Mouse (Mus musculus) hindbrain, embryonic 10.5 days (tissue): Measurements from ENCODE around the gene Ctdspl. TPM values are rescaled to one million over a fixed set of nuclear protein-coding genes. Genes with fewer than 3 reads are reported as not detected.

Experiments used
- DNase-seq: peaks from one replicate; pipeline ENCODE4 v3.0.0-alpha.2; 2017; ENCODE audit warnings: low spot score
- H3K27ac ChIP-seq: fragments of 300-500 bp; sonication (generic); 2 replicates; pipeline ENCODE4 v1.5.1; 2016; ENCODE audit warnings: mild to moderate bottlenecking, moderate library complexity
- H3K27me3 ChIP-seq: fragments of 300-500 bp; sonication (generic); 2 replicates; pipeline ENCODE4 v1.6.1; 2016; ENCODE audit warnings: mild to moderate bottlenecking; ENCODE audit not compliant: poor library complexity, insufficient read depth, severe bottlenecking
- H3K36me3 ChIP-seq: fragments of 300-500 bp; sonication (generic); 2 replicates; pipeline ENCODE4 v1.6.1; 2016; ENCODE audit warnings: mild to moderate bottlenecking, moderate library complexity
- H3K4me1 ChIP-seq: fragments of 300-500 bp; sonication (generic); replicated peaks from 2 replicates; pipeline ENCODE4 v1.6.1; 2016; ENCODE audit warnings: mild to moderate bottlenecking
- H3K4me3 ChIP-seq: fragments of 300-500 bp; sonication (generic); 2 replicates; pipeline ENCODE4 v1.5.1; 2016; ENCODE audit warnings: mild to moderate bottlenecking, moderate library complexity
- H3K9me3 ChIP-seq: fragments of 300-500 bp; sonication (generic); 2 replicates; pipeline ENCODE4 v1.6.1; 2016; ENCODE audit warnings: mild to moderate bottlenecking, moderate library complexity
- WGBS: fragments of 180-500 bp; shearing (Covaris S2); methylation state at CpG from one replicate; pipeline ENCODE4 v1.1.7; 2016; 5-methylcytosine and 5-hydroxymethylcytosine counted together
- polyA plus RNA-seq: library from polyadenylated mRNA; unstranded; fragments of >200 nt; fragmentation: Nextera tagmentation; extraction: Ambion mirVana; gene quantifications from 2 replicates; pipeline ENCODE4 v1.2.1, GENCODE M21; 2016

The Ctdspl gene
- polyA plus RNA-seq, 1 experiment from 2014 or later: 6.8 TPM

DNA sequence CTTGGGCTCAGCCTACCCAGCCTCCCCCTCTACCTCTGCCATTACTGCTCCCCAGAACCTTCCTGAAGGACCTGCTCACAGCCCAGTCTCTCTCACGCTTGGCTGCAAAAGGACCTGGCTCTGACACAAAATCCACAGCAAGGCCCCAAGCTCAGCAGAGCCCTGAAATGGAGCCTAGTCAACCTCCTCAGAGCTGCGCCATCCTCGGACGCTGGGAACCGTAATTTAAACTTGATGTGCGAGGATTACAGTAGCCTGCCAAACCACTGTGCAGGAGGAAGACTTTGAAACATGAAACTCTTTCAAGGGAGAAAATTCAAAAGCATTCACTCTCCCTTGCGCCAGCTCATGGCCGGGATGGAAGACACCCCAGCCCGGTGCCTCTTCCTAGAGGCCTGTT lies 34.7 kb upstream of the Ctdspl start:
- WGBS: 75% methylated on average over 9 of the region's 9 CpGs
- Histone ChIP-seq H3K4me3 (no peak overlapping the region), H3K9me3 (no peaks in the 10 kb centered on the region), H3K36me3 (peaks cover 4% of the 10 kb centered on the region; the same call in 1 of the 2 replicates), H3K4me1 (peaks cover 32% of the 10 kb centered on the region), H3K27me3 (no peaks in the 10 kb centered on the region), H3K27ac (peak overlapping the region; percentile 64)
- no peak for DNase-seq

GRCm38 (mm10) chr9:118895101-118895500 lies 31.2 kb upstream of the Ctdspl start:
- Histone ChIP-seq H3K4me3 (no peak overlapping the region), H3K9me3 (no peaks in the 10 kb centered on the region), H3K27ac (no peak overlapping the region), H3K4me1 (peaks cover 25% of the 10 kb centered on the region), H3K36me3 (peaks cover 17% of the 10 kb centered on the region), H3K27me3 (no peaks in the 10 kb centered on the region)
- no peak for DNase-seq
- WGBS: 83% methylated on average over 2 of the region's 2 CpGs

- WGBS: 90% methylated on average over 2 of the region's 2 CpGs
- DNase-seq: no peak
- no peak overlapping the region for H3K27ac ChIP-seq
- peaks cover 7% of the 10 kb centered on the region for H3K4me1 ChIP-seq
- H3K9me3 ChIP-seq: no peaks in the 10 kb centered on the region
- H3K27me3 ChIP-seq: no peaks in the 10 kb centered on the region
- no peak overlapping the region for H3K4me3 ChIP-seq
- H3K36me3 ChIP-seq: peaks cover 17% of the 10 kb centered on the region
Observed at GRCm38 (mm10) chr9:118900677-118901076, 25.6 kb upstream of the Ctdspl start.

- Histone ChIP-seq H3K27me3 (no peaks in the 10 kb centered on the region), H3K9me3 (no peaks in the 10 kb centered on the region), H3K4me1 (peaks cover 7% of the 10 kb centered on the region), H3K36me3 (peaks cover 17% of the 10 kb centered on the region), H3K4me3 (no peak overlapping the region), H3K27ac (no peak overlapping the region)
- WGBS: 34% methylated on average over 6 of the region's 6 CpGs
- DNase-seq: peak; percentile 17
Observed at GRCm38 (mm10) chr9:118901917-118902316, 24.3 kb upstream of the Ctdspl start.

GRCm38 (mm10) chr9:118907934-118908620 lies 18.2 kb upstream of the Ctdspl start:
- Histone ChIP-seq H3K36me3 (no peaks in the 10 kb centered on the region), H3K9me3 (no peaks in the 10 kb centered on the region), H3K27ac (no peak overlapping the region), H3K4me1 (peaks cover 7% of the 10 kb centered on the region), H3K4me3 (no peak overlapping the region), H3K27me3 (no peaks in the 10 kb centered on the region)
- 54% methylated on average over 18 of the region's 18 CpGs for WGBS
- peak; percentile 85 for DNase-seq

- Histone ChIP-seq H3K4me3 (no peak overlapping the region), H3K4me1 (peaks cover 10% of the 10 kb centered on the region), H3K9me3 (0 out of 2 replicates have a peak, but pooled peaks cover 3% of the 10 kb centered on the region), H3K27me3 (no peaks in the 10 kb centered on the region), H3K27ac (no peak overlapping the region), H3K36me3 (no peaks in the 10 kb centered on the region)
- 95% methylated on average over 9 of the region's 9 CpGs for WGBS
- DNase-seq: no peak
Observed at GRCm38 (mm10) chr9:118913048-118913447, 13.2 kb upstream of the Ctdspl start.

DNA sequence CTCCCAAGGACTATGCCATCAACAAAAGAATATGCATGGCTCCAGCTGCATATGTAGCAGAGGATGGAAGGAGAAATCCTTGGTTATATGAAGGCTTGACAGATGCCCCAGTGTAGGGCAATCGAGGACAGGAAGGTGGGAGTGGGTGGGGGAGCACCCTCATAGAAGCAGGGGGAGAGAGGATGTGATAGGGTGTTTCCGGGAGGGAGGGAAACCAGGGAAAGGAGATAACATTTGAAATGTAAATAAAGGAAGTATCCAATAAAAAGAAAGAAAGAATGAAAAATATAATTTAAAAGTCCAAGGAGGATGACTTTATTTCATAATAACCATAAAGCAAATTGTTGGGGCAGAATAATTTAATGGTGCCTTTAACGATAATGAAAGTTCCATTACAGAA lies 12.6 kb upstream of the Ctdspl start:
- Histone ChIP-seq H3K36me3 (no peaks in the 10 kb centered on the region), H3K27me3 (no peaks in the 10 kb centered on the region), H3K27ac (no peak overlapping the region), H3K9me3 (0 out of 2 replicates have a peak, but pooled peaks cover 3% of the 10 kb centered on the region), H3K4me3 (no peak overlapping the region), H3K4me1 (0 out of 2 replicates have a peak, but pooled peaks cover 8% of the 10 kb centered on the region)
- no peak for DNase-seq
- WGBS: 89% methylated on average over 3 of the region's 3 CpGs

DNA sequence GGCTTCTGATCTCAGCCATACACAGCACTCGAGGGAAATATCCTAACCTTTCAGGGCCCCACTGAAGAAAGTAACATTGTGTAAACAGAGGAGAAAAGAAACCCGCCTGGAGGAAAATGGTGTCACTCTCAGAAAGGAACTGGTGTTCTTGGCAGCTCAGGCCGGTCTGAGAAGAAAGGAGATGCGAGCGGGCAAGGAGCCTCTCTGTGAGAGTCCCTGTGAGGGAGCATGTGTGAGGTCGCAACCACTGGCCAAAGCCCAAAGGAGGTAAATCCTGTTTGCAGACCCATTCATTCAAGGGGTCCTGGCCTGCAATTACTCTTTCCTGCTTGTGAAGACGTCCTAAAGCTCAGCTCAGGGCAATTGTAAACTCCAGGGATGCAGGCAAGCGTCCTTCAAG lies 11.7 kb upstream of the Ctdspl start:
- DNase-seq: no peak
- H3K27ac ChIP-seq: no peak overlapping the region
- H3K4me3 ChIP-seq: no peak overlapping the region
- no peaks in the 10 kb centered on the region for H3K36me3 ChIP-seq
- WGBS: 46% methylated on average over 8 of the region's 8 CpGs
- H3K27me3 ChIP-seq: peaks cover 3% of the 10 kb centered on the region; the same call in 1 of the 2 replicates
- H3K4me1 ChIP-seq: 0 out of 2 replicates have a peak, but pooled peaks cover 8% of the 10 kb centered on the region
- 0 out of 2 replicates have a peak, but pooled peaks cover 3% of the 10 kb centered on the region for H3K9me3 ChIP-seq

DNA sequence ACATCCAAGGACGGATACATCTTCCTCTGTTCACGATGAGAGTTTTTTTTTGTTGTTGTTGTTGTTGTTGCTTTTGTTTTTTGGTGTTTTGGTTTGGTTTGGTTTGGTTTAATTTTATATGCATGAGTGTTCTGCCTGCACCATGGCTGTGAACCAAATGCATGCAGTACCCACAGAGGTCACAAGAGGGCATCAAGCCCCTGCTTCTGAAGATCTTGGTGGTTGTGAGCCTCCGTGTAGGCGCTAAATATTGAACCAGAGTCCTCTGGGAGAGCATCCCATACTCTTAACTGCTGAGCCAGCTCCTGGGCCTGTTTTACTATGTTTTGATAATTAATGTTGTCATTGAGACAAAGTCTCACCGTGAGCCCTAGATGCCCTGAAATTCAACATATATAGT lies 11.0 kb upstream of the Ctdspl start:
- Histone ChIP-seq H3K27ac (no peak overlapping the region), H3K36me3 (no peaks in the 10 kb centered on the region), H3K9me3 (0 out of 2 replicates have a peak, but pooled peaks cover 3% of the 10 kb centered on the region), H3K27me3 (peaks cover 10% of the 10 kb centered on the region; the same call in 1 of the 2 replicates), H3K4me3 (no peak overlapping the region), H3K4me1 (0 out of 2 replicates have a peak, but pooled peaks cover 8% of the 10 kb centered on the region)
- no peak for DNase-seq
- 53% methylated on average over 5 of the region's 5 CpGs for WGBS

DNA sequence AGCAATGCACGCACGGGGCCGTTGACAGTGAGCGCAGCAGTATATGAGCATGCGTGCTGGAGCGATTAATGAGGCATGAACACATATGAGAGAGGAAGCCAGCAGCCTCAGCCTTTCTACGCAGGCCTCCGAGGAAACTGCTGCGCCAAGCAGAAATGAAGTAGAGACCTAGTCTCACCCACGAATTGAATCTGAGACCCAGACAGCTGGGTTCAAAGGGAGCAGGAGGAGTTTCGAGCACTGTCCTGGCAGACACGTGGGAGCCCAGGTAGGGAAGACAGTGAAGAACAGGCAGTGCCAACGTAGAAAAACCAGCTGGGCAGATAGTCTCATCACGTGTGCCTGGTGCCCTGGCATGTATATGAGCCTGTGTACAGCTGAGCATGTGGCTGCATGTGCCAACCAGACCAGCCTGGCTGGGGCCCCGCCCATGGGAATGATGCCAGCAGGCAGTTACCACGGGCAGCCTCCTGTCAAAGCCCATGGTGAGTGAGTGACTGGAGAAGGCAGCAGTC lies 6.5 kb upstream of the Ctdspl start:
- H3K9me3 ChIP-seq: 0 out of 2 replicates have a peak, but pooled peaks cover 3% of the 10 kb centered on the region
- no peak overlapping the region for H3K4me3 ChIP-seq
- H3K27me3 ChIP-seq: peaks cover 28% of the 10 kb centered on the region
- peaks cover 10% of the 10 kb centered on the region for H3K4me1 ChIP-seq
- no peaks in the 10 kb centered on the region for H3K36me3 ChIP-seq
- no peak for DNase-seq
- H3K27ac ChIP-seq: no peak overlapping the region
- WGBS: 82% methylated on average over 16 of the region's 16 CpGs

DNA sequence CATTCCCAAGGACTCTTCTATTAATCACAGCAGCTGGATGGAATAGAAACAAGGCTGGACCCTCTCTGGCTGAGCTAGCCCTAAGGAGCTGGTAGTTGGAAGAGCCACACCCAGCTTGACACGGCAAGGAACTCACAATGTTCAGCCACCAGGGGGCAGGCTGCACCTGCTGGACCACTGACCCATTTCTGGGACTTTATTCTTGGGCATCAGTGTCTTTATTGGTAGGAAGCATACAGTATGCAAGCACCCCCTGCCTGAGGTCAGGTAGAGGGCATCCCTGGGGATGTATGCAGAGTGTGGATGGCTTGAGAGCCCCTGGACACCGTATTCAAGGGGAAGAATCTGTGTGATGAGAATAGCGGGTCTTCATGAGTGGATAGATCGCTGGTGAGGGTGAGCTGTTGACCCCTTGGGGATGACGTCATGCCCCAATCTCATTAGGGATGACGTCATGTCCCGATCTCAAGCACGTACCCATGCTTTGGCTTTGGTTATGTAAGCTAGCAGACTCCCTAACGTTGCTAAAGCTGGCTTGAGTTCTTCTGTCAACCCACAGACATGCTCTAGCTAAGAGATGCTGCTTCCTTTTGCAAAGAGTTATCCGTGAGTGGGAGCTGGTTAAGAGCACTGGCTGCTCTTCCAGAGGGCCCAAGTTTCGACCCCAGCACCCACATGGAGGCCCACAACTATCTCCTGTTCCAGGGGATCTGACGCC lies 5.3 kb upstream of the Ctdspl start:
- Histone ChIP-seq H3K27ac (no peak overlapping the region), H3K36me3 (no peaks in the 10 kb centered on the region), H3K9me3 (no peaks in the 10 kb centered on the region), H3K4me1 (peaks cover 21% of the 10 kb centered on the region), H3K27me3 (peaks cover 30% of the 10 kb centered on the region), H3K4me3 (no peak overlapping the region)
- 57% methylated on average over 12 of the region's 12 CpGs for WGBS
- DNase-seq: peak; percentile 87

DNA sequence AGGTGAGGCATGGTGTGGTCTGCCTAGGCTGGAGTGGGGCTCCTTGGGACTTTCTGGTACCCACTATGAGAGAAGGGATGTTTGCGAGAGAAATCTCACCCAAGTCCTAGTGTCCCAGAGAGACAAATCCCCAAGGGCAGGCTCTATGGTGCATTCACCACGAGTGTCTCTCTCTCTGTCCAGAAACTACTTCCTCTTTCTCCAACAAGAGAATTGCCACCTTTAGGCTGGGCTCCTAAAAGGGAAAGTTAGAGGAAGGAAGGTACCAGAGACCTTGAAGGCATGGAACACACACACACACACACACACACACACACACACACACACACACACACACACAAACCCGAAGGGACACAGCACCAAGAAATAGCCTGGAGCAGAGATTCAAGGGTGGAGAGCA lies 4.3 kb upstream of the Ctdspl start:
- 77% methylated on average over 3 of the region's 3 CpGs for WGBS
- peaks cover 30% of the 10 kb centered on the region for H3K27me3 ChIP-seq
- H3K9me3 ChIP-seq: no peaks in the 10 kb centered on the region
- no peaks in the 10 kb centered on the region for H3K36me3 ChIP-seq
- H3K4me3 ChIP-seq: no peak overlapping the region
- H3K27ac ChIP-seq: no peak overlapping the region
- DNase-seq: no peak
- H3K4me1 ChIP-seq: peaks cover 26% of the 10 kb centered on the region

- no peaks in the 10 kb centered on the region for H3K9me3 ChIP-seq
- peak overlapping the region; percentile 90 for H3K27ac ChIP-seq
- peak overlapping the region; percentile 75 for H3K4me3 ChIP-seq
- peaks cover 32% of the 10 kb centered on the region for H3K27me3 ChIP-seq
- peaks cover 44% of the 10 kb centered on the region for H3K4me1 ChIP-seq
- H3K36me3 ChIP-seq: no peaks in the 10 kb centered on the region
- DNase-seq: peak; percentile 23
- WGBS: 9% methylated on average over 16 of the region's 16 CpGs
Observed at GRCm38 (mm10) chr9:118924554-118925085, 1.6 kb upstream of the Ctdspl start.
